Mouse (Mus musculus): ENCODE results near the gene Gsk3a. TPM values are rescaled to one million over a fixed set of nuclear protein-coding genes. Genes with fewer than 3 reads are reported as not detected.
A peak's percentile ranks its signal among the peaks of the same experiment; 100 is the strongest.

Gene Gsk3a
- polyA plus RNA-seq, 1 experiment from 2014 or later = 13.0 TPM

- H3K9ac ChIP-seq = no peak overlapping the region
- no peaks in the 10 kb centered on the region for H3K27me3 ChIP-seq
- no peak overlapping the region for H3K4me3 ChIP-seq (replicated peaks)
- no peaks in the 10 kb centered on the region for H3K9me3 ChIP-seq (replicated peaks)
- ATAC-seq (ENCODE audit: insufficient number of reproducible peaks, low FRiP score, low TSS enrichment, low read depth) = no peak
- no peak overlapping the region for H3K4me2 ChIP-seq (replicated peaks)
- no peak overlapping the region for H3K27ac ChIP-seq (replicated peaks)
- peaks cover 29% of the 10 kb centered on the region for H3K36me3 ChIP-seq
- H3K4me1 ChIP-seq = peaks cover 67% of the 10 kb centered on the region
- 86% methylated on average over 38 of the region's 38 CpGs for WGBS
Measured at GRCm38 (mm10) chr7:25272445-25273258, 35.0 kb upstream of the Gsk3a start.

DNA sequence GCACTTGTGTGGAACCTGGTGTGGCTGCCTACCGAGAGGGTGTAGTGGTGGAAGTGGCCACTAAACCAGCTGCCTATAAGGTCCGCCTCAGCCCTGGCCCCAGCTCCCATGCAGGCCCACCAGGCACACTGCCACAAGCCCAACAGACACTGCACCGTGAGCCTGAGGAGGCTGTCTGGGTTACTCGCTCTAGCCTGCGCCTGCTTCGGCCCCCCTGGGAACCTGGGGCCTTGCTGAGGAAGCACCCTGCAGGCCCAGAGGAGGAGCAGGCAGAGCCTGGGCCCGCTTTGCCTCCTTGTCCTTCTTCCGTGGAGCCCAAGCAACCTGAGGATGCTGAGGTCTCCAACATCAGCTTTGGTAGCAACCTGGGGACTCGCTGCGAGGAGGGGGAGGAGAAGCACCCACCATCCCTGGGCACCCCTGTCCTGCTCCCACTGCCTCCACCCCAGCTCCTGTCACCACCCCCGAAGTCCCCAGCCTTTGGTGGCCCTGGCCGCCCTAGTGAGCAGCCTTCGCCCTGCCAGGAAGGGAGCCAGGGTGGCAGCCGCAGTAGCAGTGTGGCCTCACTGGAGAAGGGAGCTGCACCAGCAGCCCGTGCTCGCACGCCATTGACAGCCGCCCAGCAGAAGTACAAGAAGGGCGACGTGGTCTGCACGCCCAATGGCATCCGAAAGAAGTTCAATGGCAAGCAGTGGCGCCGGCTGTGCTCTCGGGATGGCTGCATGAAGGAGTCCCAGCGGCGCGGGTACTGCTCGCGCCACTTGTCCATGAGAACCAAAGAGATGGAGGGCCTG lies 34.2 kb upstream of the Gsk3a start:
- Histone ChIP-seq H3K4me3 (replicated peaks) (no peak overlapping the region), H3K36me3 (peaks cover 29% of the 10 kb centered on the region), H3K4me1 (peaks cover 61% of the 10 kb centered on the region), H3K27ac (replicated peaks) (no peak overlapping the region), H3K27me3 (no peaks in the 10 kb centered on the region), H3K9me3 (replicated peaks) (no peaks in the 10 kb centered on the region), H3K9ac (no peak overlapping the region), H3K4me2 (replicated peaks) (no peak overlapping the region)
- 89% methylated on average over 30 of the region's 30 CpGs for WGBS
- no peak for ATAC-seq (ENCODE audit: insufficient number of reproducible peaks, low FRiP score, low TSS enrichment, low read depth)

GRCm38 (mm10) chr7:25270652-25271633 lies 33.3 kb upstream of the Gsk3a start:
- H3K4me3 ChIP-seq (replicated peaks) = no peak overlapping the region
- no peak overlapping the region for H3K9ac ChIP-seq
- H3K4me2 ChIP-seq (replicated peaks) = no peak overlapping the region
- no peaks in the 10 kb centered on the region for H3K9me3 ChIP-seq (replicated peaks)
- H3K36me3 ChIP-seq = peaks cover 29% of the 10 kb centered on the region
- no peaks in the 10 kb centered on the region for H3K27me3 ChIP-seq
- ATAC-seq (ENCODE audit: insufficient number of reproducible peaks, low FRiP score, low TSS enrichment, low read depth) = no peak
- no peak overlapping the region for H3K27ac ChIP-seq (replicated peaks)
- 88% methylated on average over 35 of the region's 35 CpGs for WGBS
- H3K4me1 ChIP-seq = peaks cover 53% of the 10 kb centered on the region

DNA sequence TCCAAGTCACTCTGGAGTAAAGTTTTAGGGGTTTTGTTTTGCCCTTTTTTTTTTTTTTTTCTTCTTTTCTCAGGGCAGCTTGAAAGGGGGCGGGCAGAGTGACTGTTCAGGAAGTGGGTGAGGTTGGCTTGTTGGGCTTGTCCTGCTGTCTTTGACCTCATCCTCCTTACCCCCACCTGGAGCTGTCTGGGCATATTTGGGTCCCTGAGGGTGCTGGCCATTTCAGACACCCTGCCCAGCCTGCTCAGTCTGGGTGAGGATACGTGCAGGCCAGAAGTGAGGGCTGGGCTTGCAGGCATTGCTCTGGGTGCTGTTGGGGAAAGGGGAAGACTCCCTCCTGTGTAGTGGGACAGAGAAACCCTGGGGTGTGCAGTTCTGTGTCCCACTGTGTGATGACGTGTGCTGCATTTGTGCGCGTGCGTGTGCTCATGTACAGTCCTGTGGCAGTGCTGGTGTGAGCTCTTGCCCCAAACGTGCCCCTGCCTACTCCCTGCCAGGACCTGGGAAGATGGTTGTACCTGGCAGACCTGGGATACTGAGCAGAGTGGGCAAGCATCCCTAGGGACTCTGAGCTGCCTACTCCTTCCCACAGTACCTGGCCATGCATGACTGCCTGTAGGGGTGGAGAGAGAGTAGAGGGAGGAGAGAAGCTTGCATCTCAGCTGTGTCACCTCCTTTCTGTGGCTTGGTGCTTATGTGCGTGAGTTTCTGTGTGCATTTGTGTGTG lies 32.1 kb upstream of the Gsk3a start:
- Histone ChIP-seq H3K4me3 (replicated peaks) (peak overlapping the region; percentile 74), H3K4me2 (replicated peaks) (peak overlapping the region; percentile 61), H3K27me3 (no peaks in the 10 kb centered on the region), H3K4me1 (peaks cover 40% of the 10 kb centered on the region), H3K36me3 (peaks cover 29% of the 10 kb centered on the region), H3K27ac (replicated peaks) (peak overlapping the region; percentile 87; the same call in 1 of the 2 replicates), H3K9me3 (replicated peaks) (no peaks in the 10 kb centered on the region), H3K9ac (peak overlapping the region; percentile 82)
- no peak for ATAC-seq (ENCODE audit: insufficient number of reproducible peaks, low FRiP score, low TSS enrichment, low read depth)
- WGBS = 74% methylated on average over 8 of the region's 8 CpGs

DNA sequence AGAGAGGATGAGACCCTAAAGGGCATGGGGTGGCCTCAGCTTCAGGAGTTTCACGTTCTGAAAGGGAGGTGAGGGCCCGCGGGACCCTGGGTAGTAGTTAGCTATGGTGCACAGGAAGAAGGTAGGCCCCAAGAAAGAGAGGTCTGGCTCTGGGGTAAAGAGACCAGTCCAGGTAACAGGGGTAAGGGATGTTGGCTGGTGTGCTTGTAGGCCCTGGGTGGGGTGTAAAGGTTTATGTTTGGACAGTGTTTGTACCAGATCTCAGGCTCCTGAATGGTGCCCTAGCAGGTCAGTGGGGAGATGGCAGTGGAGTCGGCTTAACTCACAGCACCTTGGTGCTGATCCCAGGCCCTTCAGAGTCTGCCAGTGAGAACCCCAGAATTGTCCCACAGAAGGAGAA lies 31.4 kb upstream of the Gsk3a start:
- peak overlapping the region; percentile 82 for H3K9ac ChIP-seq
- H3K4me1 ChIP-seq = peaks cover 34% of the 10 kb centered on the region
- H3K36me3 ChIP-seq = peaks cover 29% of the 10 kb centered on the region
- no peak for ATAC-seq (ENCODE audit: insufficient number of reproducible peaks, low FRiP score, low TSS enrichment, low read depth)
- H3K27ac ChIP-seq (replicated peaks) = peak overlapping the region; percentile 87
- H3K9me3 ChIP-seq (replicated peaks) = no peaks in the 10 kb centered on the region
- 35% methylated on average over 4 of the region's 4 CpGs for WGBS
- H3K4me2 ChIP-seq (replicated peaks) = peak overlapping the region; percentile 61
- no peaks in the 10 kb centered on the region for H3K27me3 ChIP-seq
- H3K4me3 ChIP-seq (replicated peaks) = peak overlapping the region; percentile 74

DNA sequence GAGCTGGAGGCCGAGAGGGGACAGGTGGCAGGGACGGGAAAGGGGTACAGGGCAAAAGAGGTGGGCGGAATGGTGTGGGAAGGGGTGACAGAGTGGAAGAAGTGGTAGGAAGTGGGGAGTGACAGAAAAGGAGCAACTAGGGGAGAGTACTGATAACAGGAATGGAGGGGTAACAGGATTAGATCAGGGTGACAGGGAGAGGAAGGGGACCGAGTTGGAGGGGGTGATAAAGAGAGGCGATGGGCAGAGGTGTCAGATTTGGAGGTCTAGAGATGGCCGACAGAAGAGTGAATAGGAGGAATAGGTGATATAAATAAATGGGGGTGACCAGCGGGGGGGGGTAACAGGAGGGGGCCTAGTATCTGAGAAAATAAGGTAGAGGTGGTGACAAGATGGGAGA lies 30.9 kb upstream of the Gsk3a start:
- Histone ChIP-seq H3K9me3 (replicated peaks) (no peaks in the 10 kb centered on the region), H3K27me3 (no peaks in the 10 kb centered on the region), H3K4me2 (replicated peaks) (peak overlapping the region; percentile 61), H3K4me1 (peaks cover 29% of the 10 kb centered on the region), H3K27ac (replicated peaks) (peak overlapping the region; percentile 87), H3K9ac (peak overlapping the region; percentile 82), H3K4me3 (replicated peaks) (peak overlapping the region; percentile 74), H3K36me3 (peaks cover 25% of the 10 kb centered on the region)
- 3% methylated on average over 7 of the region's 7 CpGs for WGBS
- no peak for ATAC-seq (ENCODE audit: insufficient number of reproducible peaks, low FRiP score, low TSS enrichment, low read depth)

DNA sequence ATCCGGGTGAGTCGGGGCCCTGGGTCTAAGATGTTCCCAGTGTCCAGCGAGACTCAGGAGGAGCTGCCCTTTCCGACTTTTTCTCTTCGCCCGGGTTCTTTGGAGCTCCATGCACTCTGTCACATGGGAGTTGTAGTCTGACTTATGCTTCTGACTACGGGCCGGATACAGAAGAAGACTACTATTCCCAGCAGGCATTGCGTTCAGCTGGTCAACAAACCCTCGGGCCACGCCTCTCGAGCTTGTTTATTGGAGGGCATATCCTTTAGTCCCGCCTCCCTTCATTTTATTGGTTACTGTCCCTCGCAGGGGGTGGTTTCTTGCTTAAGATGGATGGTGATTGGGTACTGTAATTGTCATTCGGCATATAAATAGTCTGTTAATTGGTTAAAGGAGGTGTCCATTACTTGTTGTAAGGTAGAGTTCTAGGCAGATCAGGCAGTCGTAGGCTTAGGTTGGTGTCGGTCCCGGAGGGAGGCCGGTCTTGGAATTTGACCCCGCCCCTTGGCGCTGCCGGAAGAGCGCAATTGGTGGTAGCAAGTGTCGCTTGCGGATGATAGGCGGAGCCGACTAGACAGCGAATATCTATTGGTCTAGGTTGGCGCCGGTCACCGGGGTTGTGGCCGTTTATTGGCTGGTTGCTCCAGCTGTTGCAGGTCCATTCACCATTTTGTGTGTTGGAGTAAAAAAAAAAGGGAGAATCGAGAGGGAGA lies 30.3 kb upstream of the Gsk3a start:
- H3K4me1 ChIP-seq = peaks cover 22% of the 10 kb centered on the region
- WGBS = under 1% methylated on average over 33 of the region's 33 CpGs
- H3K27ac ChIP-seq (replicated peaks) = peak overlapping the region; percentile 96
- H3K9ac ChIP-seq = peak overlapping the region; percentile 82
- peak overlapping the region; percentile 74 for H3K4me3 ChIP-seq (replicated peaks)
- peaks cover 18% of the 10 kb centered on the region for H3K36me3 ChIP-seq
- peak overlapping the region; percentile 61 for H3K4me2 ChIP-seq (replicated peaks)
- H3K9me3 ChIP-seq (replicated peaks) = no peaks in the 10 kb centered on the region
- no peaks in the 10 kb centered on the region for H3K27me3 ChIP-seq
- ATAC-seq (ENCODE audit: insufficient number of reproducible peaks, low FRiP score, low TSS enrichment, low read depth) = peak; percentile 94

DNA sequence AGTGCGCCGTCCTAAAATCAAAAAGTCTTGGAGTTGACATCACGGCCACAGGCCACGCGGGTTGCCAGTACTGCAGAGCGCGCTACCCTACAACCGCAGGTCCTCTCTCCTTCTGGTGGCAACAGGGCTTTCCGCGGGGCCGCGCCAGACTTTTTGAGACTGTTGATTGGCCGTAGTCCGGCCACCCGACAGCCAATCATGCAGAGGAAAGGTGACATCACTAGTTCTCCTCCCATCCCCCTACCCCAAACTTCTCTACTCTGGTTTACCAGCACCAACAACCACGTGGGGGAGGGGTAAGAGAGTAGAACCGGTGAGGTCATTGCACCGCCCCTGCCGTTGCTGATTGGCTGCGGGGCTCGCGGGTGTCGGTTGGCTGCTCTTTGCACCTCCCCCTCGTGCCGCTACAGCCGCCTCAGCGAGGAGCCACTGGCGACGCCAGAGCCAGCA lies 29.7 kb upstream of the Gsk3a start, which contains the start of gene Cic:
Gene Cic (plus strand): TSS at position 404 of the 450 bp plus-strand sequence.
- WGBS = 2% methylated on average over 29 of the region's 29 CpGs
- H3K36me3 ChIP-seq = peaks cover 13% of the 10 kb centered on the region
- no peaks in the 10 kb centered on the region for H3K9me3 ChIP-seq (replicated peaks)
- peak within 1 kb of the TSS; percentile 82 for H3K9ac ChIP-seq
- ATAC-seq (ENCODE audit: insufficient number of reproducible peaks, low FRiP score, low TSS enrichment, low read depth) = peak; percentile 90
- H3K27me3 ChIP-seq = no peaks in the 10 kb centered on the region
- peak within 1 kb of the TSS; percentile 61 for H3K4me2 ChIP-seq (replicated peaks)
- H3K27ac ChIP-seq (replicated peaks) = peak within 1 kb of the TSS; percentile 96
- peaks cover 22% of the 10 kb centered on the region for H3K4me1 ChIP-seq
- H3K4me3 ChIP-seq (replicated peaks) = peak within 1 kb of the TSS; percentile 74

- Histone ChIP-seq H3K4me2 (replicated peaks) (peak overlapping the region; percentile 60), H3K4me1 (peaks cover 22% of the 10 kb centered on the region), H3K9ac (no peak overlapping the region), H3K36me3 (peaks cover 3% of the 10 kb centered on the region), H3K9me3 (replicated peaks) (no peaks in the 10 kb centered on the region), H3K27ac (replicated peaks) (peak overlapping the region; percentile 96; the same call in 1 of the 2 replicates), H3K4me3 (replicated peaks) (peak overlapping the region; percentile 74; the same call in 1 of the 2 replicates), H3K27me3 (no peaks in the 10 kb centered on the region)
- ATAC-seq (ENCODE audit: insufficient number of reproducible peaks, low FRiP score, low TSS enrichment, low read depth) = no peak
- WGBS = 87% methylated on average over 8 of the region's 8 CpGs
Measured at GRCm38 (mm10) chr7:25266180-25266962, 28.7 kb upstream of the Gsk3a start.
